Mouse (Mus musculus) megakaryocyte, embryonic 14.5 days (primary cell): ENCODE measurements around the gene Wdr66.

Experiments
- FLI1 ChIP-seq: IDR thresholded peaks from 2 replicates; pipeline ENCODE4 v1.6.1; 2012; ENCODE audit warnings: low read length, inconsistent platforms, mixed read lengths
- GATA1 ChIP-seq: IDR thresholded peaks from 3 replicates; pipeline ENCODE4 v1.6.1; 2012; ENCODE audit warnings: mixed read lengths, low read length, inconsistent platforms, borderline replicate concordance

GRCm38 (mm10) chr5:123288079-123288478 is 36.2 kb downstream of the Wdr66 start:
- no peak for TF ChIP-seq FLI1
- no peak for TF ChIP-seq GATA1
